Mouse (Mus musculus): ENCODE measurements around the gene Csrnp2.
"Not testable (repeated sequence)": the region's sequence is repeated elsewhere in the genome, so short reads cannot be mapped to it uniquely, and the experiment has no call there.

DNA sequence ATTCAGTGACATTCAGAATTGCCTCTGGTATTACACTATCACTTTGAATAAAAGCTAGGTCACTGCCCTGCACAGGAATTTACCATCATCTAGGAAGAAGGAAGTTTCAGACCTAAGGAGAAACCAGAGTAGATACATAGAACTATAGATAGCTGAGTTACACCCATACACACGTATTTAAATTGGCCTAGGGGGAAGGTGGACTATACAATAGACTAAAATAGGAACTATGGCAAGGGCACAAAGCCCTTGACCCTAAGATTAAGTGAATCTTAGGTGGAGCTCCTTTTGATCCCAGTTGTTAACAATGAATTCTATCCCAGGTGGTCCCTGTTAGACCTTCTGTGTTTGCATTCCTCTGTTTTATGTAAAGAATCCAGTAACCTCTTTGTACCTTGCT lies 45.7 kb upstream of the Csrnp2 start:
- not testable (repeated sequence) for TF ChIP-seq CTCF (conservative IDR thresholded peaks at IDR 0.05 in 1 of 2, IDR thresholded peaks at IDR 0.05 in 1 of 2; ENCODE audit: low read depth in 2 of 2, low read length in 2 of 2); POLR2A (IDR thresholded peaks at IDR 0.05; ENCODE audit: low read depth, low read length); JUND (conservative IDR thresholded peaks at IDR 0.05; ENCODE audit: low read depth, low read length)

All from CH12.LX (cell line).